ENCODE assay signal across 8 mouse cellular contexts in genomic region chr5:52775237-52775636, GRCm38 (mm10). TPM values are rescaled to one million over a fixed set of nuclear protein-coding genes. Genes with fewer than 3 reads are reported as not detected.
DNase-seq lines count a peak whose midpoint lies in the region; ATAC-seq and TF ChIP-seq lines count a peak whose summit lies in the region.

Zcchc4 (plus strand) TSS chr5:52775409.

- H3K27ac ChIP-seq in layer of hippocampus, adult 2 months: no peak within 1 kb of the TSS
- H3K27ac ChIP-seq in bone marrow macrophage, adult 2 months (ENCODE audit: insufficient read depth, low read depth, low read length): no peak within 1 kb of the TSS
- H3K27ac ChIP-seq in midbrain, embryonic 11.5 days (ENCODE audit: low read depth, low read length): no peak within 1 kb of the TSS

- H3K36me3 ChIP-seq in midbrain, embryonic 11.5 days (ENCODE audit: control insufficient read depth, insufficient read depth, low read length): no peaks in the 10 kb centered on the region

- ATAC-seq in granulocyte monocyte progenitor cell, adult 5-6 weeks (replicated peaks; ENCODE audit: poor library complexity, severe bottlenecking): no peak
- no peak for ATAC-seq in midbrain, embryonic 11.5 days (ENCODE audit: low FRiP score)

- no peak within 1 kb of the TSS for H3K9ac ChIP-seq in midbrain, embryonic 11.5 days (ENCODE audit: low read length)

- H3K4me2 ChIP-seq in midbrain, embryonic 11.5 days: no peak within 1 kb of the TSS

- H3K27me3 ChIP-seq in midbrain, embryonic 11.5 days (ENCODE audit: control insufficient read depth, insufficient read depth, low read length): no peaks in the 10 kb centered on the region

- no peak for DNase-seq in layer of hippocampus, adult 2 months (ENCODE audit: low spot score in 2 of 2)
- DNase-seq in layer of hippocampus, postnatal 25 days (ENCODE audit: extremely low spot score in 1 of 2, low spot score in 1 of 2): no peak
- DNase-seq in midbrain, embryonic 11.5 days (ENCODE audit: low spot score, missing footprints): no peak
- no peak for DNase-seq in c-Kit-positive CD71-positive TER-119-positive erythroid progenitor cells, embryonic 14.5 days (ENCODE audit: low spot score)
- no peak for DNase-seq in lung, postnatal 4 days
- no peak for DNase-seq in kidney, postnatal 25 days

- WGBS in midbrain, embryonic 11.5 days: 83% methylated on average over 8 of the region's 8 CpGs

- H3K4me3 ChIP-seq in layer of hippocampus, adult 2 months: no peak within 1 kb of the TSS
- no peak within 1 kb of the TSS for H3K4me3 ChIP-seq in bone marrow macrophage, adult 2 months (ENCODE audit: insufficient read depth, low read length)
- H3K4me3 ChIP-seq in midbrain, embryonic 11.5 days (ENCODE audit: low read depth, low read length): no peak within 1 kb of the TSS

- TF ChIP-seq CTCF in layer of hippocampus, adult 2 months (conservative IDR thresholded peaks at IDR 0.05): no peak
- TF ChIP-seq CTCF in bone marrow macrophage, adult 2 months (IDR thresholded peaks at IDR 0.05; ENCODE audit: low read depth, low read length): no peak

- H3K4me1 ChIP-seq in bone marrow macrophage, adult 2 months (ENCODE audit: control insufficient read depth, insufficient read depth, low read length): no peaks in the 10 kb centered on the region
- H3K4me1 ChIP-seq in midbrain, embryonic 11.5 days (ENCODE audit: control insufficient read depth, insufficient read depth, low read length): no peaks in the 10 kb centered on the region

- no peak for TF ChIP-seq POLR2A in bone marrow macrophage, adult 2 months (IDR thresholded peaks at IDR 0.05; ENCODE audit: borderline replicate concordance, low read depth, low read length)

- no peaks in the 10 kb centered on the region for H3K9me3 ChIP-seq in midbrain, embryonic 11.5 days (ENCODE audit: control insufficient read depth, low read length)

RNA-seq across cellular contexts. Expression of gene Zcchc4, which starts in this region (rescaled TPM):
- total RNA-seq in layer of hippocampus, adult 2 months (2021): 10 to 100 TPM; 10.7 to 11.9 TPM
- total RNA-seq in layer of hippocampus, postnatal 25 days (2021): 1 to 10 TPM; 9.4 to 9.8 TPM
- polyA plus RNA-seq in bone marrow macrophage, adult 2 months (2012; ENCODE audit: insufficient read depth, insufficient read length, missing spikeins): 11.9 and 13.2 TPM in 2 replicates
- 28.0 and 31.4 TPM in 2 replicates for total RNA-seq in granulocyte monocyte progenitor cell, adult 5-6 weeks (2014; fragmentation: Nextera tagmentation)
- total RNA-seq in granulocyte monocyte progenitor cell, adult 5-6 weeks (2017): 30.3 and 31.9 TPM in 2 replicates
- 15.4 and 19.6 TPM in 2 replicates for polyA plus RNA-seq in midbrain, embryonic 11.5 days (2014; fragmentation: Nextera tagmentation; extraction: Ambion mirVana)
